Mouse (Mus musculus) neural tube, embryonic 10.5 days (tissue): ENCODE data around the gene Dnajc5.

Experiments
- DNase-seq: peaks from one replicate; pipeline ENCODE4 v3.0.0-alpha.2; 2017; ENCODE audit warnings: low spot score; ENCODE audit errors: extremely low spot score

Dnajc5 gene

GRCm38 (mm10) chr2:181571941-181572670 is 51.8 kb downstream of the Dnajc5 start:
- no peak for DNase-seq

DNA sequence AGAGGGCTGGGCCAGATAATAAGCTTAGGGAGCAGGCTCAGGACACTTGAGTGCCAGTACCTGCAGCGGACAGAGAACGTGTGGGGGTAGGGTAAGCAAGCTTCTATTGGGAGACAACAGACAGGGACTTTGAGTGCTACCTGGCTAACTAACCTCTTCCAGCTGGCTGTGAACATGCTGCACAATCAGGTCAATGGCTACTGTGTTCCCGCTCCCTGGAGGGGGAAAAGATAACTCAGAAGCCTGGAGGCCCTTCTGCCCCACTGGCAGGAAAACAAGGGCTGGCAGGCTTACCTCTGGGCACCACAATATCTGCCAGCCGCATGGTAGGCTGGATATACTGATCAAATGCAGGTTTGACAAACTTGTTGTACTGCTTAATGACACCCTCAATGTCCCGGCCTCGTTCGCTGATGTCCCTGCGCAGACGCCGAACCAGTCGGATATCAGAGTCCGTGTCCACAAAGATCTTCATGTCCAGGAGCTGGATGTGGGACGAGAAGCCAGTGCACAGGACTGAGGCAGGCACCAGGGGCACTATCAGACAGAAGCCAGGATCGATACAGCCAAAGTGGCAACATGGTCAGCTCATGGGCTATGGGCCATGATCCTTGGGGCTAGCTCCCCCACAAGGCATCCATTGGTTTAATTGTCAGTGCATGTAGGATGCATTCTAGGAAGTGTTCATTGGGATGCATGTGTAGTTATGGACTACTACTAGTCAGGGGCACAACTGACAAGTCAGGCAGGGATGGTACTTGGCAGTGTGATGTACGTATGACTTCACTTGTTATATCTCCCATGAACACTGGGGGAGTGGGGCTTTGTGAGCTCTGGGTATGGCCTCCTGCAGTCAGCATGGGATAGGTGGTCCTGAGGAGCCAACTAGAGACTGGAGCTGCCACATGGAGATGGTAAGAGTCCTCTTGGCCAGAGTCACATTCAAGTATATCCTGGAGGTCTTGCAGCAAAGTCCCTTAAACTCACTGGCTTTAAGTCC is 52.9 kb downstream of the Dnajc5 start:
- no peak for DNase-seq

DNA sequence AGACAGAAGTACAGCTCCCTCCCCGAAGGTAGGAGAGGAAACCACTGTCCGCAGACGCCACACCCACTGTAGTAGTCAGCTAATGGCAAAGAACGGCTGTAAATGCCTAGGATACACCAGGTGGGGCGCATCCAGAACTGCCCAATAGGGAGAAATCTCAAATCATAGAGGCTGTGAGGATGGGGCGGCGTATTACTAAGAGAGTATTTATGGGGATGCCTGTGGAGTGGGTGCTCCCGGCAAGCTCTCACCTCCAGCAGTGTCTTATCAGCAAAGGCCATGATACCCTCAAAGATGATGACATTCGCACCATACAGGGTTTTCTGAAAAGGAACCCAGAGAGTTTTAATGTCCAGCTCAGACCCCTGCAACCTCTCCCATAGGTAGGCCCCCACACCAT is 53.7 kb downstream of the Dnajc5 start:
- DNase-seq, result no peak

- DNase-seq, result no peak
Observed at GRCm38 (mm10) chr2:181574921-181575545, 54.7 kb downstream of the Dnajc5 start.

- no peak for DNase-seq
Observed at GRCm38 (mm10) chr2:181576613-181577012, 56.3 kb downstream of the Dnajc5 start.

GRCm38 (mm10) chr2:181577126-181577525 is 56.8 kb downstream of the Dnajc5 start:
- no peak for DNase-seq

DNA sequence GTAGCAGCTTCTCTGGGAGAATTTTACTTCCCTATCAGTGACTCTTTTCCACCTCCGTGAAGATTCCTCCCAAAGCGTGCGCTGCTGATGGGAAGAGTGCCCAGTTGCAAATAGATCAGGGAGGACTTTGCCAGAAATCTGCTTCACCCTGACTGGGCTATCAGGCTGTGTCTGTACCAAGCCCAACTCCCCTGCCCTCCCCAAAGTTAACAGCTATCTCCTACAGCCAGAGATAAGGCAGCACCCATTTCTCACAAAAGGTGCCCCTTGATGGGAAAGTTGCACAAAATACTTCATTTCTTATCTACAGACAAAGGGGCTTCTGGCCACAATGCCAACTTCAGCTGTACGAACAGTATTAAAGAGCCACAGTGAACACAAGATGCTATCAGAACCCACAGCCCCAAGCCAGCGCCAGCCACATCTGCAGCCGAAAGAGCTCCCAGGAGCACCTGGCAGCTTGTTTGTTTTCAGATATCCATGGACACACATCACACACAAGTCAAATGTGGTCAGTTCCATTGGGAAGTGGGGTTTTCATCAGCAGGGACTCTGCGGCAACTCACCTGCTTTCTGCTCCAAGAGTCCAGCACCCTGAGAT is 57.8 kb downstream of the Dnajc5 start:
- no peak for DNase-seq

DNA sequence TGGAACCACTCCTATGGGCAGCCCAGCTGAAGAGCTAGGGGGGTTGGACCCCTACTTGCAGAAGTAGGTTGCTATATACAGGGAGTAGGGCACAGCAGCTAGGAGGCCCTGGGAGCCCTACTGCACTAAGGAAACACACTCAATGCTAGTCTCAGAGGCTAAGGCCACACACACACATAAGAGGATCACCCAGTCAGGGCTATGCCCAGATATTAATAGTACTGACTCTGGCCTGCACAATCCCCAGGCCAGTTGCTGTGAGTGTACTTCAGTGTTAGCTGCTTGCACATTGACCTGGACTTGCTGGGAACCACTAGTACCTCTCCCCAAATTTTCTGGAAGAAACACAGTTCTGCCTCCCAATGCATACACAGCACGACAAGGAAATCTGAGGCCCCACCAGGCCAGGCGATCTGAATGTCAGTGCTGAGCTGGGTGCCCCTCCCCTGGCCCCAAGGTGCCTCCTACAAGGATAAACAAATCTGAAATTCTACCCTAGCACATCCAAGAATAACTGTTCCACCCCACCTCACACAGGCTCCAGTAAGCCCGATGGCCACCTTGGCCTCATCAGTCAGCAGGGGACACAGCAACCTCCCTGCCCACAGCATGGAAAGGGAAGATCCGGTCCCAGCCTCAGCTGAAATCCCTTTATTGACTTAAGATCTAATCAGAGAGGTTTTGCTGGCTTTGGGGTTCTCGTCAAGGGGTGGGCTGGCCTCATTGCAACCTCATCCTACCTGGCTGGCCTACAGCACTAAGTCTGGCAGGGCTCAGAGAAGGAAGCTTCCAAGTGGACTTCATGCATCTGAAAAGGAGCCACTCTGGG is 58.7 kb downstream of the Dnajc5 start:
- peak; percentile 10 for DNase-seq

DNA sequence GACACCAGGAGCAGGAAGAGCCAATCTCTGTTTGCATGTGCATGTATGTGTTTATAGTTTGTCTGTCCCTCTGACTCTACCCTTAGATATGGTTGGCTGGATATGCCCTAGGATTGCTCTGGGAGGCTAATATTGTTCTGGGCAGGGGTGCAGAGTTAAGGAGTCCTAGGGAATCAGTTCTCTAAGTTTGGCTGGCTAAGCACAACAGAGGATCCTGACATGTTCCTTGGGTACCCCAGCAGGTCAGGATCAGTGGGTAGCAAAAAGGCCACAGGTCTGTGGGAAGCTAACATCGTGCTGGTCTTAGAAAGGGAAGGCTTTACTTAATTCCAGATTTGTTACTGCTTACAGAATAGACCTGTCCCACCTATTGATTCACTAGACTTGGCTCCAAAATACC is 59.4 kb downstream of the Dnajc5 start:
- peak; percentile 5 for DNase-seq

DNA sequence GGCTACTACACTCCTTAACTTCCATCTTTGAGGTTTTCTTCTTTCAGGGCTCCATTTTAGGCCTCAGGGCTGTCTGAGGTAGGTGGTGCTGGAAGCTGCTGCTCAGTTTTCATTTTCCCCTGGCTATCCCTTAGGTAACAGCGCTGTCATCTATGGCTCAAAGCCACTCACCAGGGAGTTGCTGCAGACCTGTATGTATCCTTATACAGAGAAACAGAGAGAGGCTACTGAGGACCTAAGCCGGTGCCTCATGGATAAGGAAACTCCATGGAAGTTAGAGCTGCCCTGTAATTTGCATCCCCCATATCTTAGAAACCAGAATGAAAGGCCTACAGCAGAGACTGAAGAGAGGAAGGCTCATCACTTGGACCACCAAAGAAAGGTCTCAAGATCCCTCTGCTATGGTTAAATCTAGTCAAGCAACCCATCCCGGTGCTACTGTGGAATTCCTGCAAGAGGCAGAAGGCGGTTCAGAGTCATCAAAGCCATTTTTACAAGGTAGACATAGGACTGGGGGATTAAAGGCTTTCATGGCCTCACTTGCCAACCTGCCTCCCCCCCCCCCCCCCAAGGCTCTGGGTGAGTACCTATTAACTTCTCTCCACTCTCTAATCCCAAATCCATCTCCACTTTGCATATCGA is 60.0 kb downstream of the Dnajc5 start:
- peak; percentile 9 for DNase-seq

- DNase-seq, result peak; percentile 88
Observed at GRCm38 (mm10) chr2:181581016-181581401, 60.7 kb downstream of the Dnajc5 start.

GRCm38 (mm10) chr2:181581402-181582120 is 61.3 kb downstream of the Dnajc5 start:
- peak; percentile 82 for DNase-seq

- peak; percentile 12 for DNase-seq
Observed at GRCm38 (mm10) chr2:181582358-181582757, 62.1 kb downstream of the Dnajc5 start.

DNA sequence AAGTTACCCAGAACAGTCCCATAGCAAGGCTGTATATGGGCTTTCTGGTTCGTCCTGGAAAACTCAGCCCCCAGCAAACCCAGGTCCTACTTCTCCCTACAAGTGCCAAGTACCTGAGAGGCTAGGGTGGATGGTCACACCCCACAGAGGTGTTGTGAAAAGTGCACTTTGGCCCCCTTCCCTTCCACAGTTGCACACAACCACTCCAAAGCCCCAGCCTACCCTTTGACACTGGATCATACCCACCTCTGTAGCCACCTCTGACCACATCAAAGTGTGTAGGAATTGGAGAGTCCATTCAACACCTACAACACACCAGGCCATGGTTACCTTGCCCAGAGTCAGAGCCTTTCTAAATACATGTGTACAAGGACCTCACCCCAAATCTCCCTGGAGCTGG is 62.7 kb downstream of the Dnajc5 start:
- peak; percentile 11 for DNase-seq

DNA sequence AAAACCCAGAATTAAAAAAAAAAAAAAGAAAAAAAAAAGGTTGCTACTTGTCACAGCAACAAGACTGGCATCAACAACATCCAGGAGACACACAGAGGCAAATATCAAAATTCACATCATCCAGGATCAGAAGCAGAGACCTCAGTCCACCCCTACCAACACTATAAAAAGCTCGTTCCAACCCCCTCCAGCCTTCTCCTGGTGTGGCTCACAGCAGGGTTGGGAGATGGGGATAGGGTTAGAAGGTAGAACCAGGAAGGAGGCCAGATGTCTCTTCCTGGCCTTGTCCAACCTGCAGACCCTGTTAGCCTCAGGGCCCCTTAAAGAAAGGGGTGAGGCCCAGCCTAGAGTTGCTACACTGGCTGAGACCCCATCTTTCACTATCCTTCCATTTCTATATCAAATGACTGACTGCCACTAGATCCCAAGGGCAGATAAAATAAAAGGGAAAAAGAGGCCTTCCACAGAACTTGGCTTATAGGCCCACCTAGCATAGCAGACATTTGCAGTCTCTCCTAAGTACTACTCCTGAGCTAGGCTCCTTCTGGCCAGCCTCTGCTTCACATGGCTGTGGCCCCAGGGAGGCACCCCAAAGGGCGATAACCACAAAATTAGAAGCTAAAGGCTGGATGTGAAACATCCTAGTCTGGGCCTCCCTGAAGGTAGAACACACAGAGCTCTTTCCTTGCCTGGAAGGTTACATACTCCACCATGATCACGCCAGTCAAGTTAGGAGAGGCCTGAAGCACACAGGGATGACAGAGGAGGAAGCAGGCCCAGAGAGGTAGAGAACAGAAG is 63.4 kb downstream of the Dnajc5 start:
- DNase-seq, result peak; percentile 9

- peak; percentile 9 for DNase-seq
Observed at GRCm38 (mm10) chr2:181584411-181584942, 64.2 kb downstream of the Dnajc5 start, which contains the start of gene Uckl1. Gene Uckl1 (minus strand): TSS chr2:181584892.

DNA sequence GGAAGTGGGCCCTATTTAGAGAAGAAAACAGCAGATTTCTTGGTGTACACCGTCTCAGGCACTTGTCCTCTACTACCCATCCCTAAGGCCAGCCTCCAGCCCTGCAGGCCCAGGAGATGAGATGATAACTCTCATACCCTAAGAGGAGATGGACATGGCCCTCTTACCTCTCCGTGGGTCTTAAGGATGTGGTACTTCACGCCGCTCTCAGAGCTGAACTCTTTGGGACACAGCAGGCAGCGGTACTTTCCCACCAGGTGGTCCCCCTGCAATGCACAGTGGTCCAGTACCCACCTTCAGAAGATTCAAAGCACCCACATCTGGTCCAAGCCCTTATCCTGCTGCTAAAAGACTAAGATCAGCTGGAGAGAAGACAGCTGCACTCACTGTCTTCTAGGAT is 65.2 kb downstream of the Dnajc5 start:
- no peak for DNase-seq

DNA sequence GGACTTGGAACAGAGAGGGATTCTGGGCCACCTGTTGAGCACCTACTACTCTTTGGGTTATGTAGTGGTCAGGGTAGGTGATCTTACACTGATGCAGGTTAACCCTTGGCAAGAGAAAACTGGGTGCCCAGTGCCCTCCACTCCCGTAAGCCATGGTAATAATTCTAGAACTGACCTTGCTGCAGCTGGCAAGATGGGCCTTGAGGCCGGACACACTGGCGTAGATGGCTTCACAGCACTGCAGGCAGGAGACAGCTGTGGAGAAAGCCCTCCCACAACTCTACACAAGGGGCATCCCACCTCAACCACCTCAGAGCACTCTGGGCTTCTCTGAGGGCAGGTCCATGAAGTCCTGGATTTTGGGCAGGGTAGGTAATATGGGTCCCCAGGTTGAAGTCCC is 65.8 kb downstream of the Dnajc5 start:
- DNase-seq, result no peak
